Mouse (Mus musculus) gastrocnemius, postnatal 36 days (tissue): ENCODE data around the gene Zfr. TPM values are rescaled to one million over a fixed set of nuclear protein-coding genes. Genes with fewer than 3 reads are reported as not detected.

Experiments used
- DNase-seq, 2 experiments: peaks; one replicate each; pipeline ENCODE4 v3.0.0; 2022
- intact Hi-C: fragments of 180-260 bp; cut with DNase I; formaldehyde crosslinking; loops from one replicate; pipeline ENCODE4 v1.15.1; 2025
- microRNA-seq, 2 experiments: library from miRNA; unstranded; fragments of <30 nt; microRNA quantifications; one replicate each; pipeline ENCODE4 v1.2.0; 2021
- total RNA-seq, 2 experiments: library from RNA; stranded (reverse); gene quantifications; 2 replicates each; pipeline ENCODE4 v1.2.3; 2021

The Zfr gene
- total RNA-seq, 2 experiments from 2014 or later = 55.6 to 59.3 TPM

DNA sequence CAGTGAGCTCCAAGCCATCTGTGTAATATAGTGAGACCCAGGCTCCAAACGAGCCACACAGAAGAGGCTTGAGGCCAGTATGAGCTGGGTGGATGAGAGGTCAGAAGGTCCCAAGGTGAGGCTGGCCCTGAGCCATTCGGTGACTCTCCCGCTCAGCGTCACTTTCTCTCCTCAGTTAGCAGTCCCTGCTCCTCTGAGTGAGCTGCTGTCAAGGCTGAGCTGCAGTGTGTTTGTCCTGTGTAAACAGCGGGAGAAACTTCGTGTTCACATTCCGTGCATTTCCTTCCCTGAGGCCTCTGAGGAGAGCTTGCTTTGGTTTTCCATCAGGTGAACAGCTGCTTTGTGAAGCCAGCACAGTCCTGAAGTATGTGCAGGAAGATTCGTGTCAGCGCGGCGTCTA, 114.8 kb downstream of the Zfr start:
- intact Hi-C loops = no loop called here
- DNase-seq = no peak

DNA sequence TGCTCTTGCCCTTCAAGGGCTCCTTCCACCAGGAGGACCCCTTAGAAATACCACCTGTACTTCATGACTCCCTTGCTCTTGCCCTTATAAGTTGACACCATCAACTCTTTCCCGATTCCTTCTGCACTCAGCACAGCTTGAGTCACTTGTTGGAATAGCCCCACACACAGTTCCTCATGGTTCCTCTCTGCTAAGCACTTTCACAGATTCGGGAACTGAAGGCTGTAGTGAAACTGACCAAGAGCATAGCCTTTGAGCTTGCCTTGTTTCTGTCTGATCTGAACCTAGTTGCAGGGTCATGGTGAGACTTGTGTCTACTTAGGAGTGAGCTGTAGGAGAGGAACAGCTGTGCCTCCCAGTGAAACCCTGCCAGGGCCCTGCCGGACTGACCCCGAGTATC, 115.4 kb downstream of the Zfr start:
- DNase-seq = no peak
- intact Hi-C loops = no loop called here

Small RNAs within 50 kb of the gene (microRNA-seq; reads per million reads assigned to microRNA genes)
- gene Mir1898 = 0 reads per million in 2 experiments

Other genes with a start within 250 kb of the Zfr start
- gene Npr3, start 210.5 kb upstream of the Zfr start, total RNA-seq = 10 to 100 TPM in 1 of 2 experiments, 1 to 10 TPM in 1; 4.8 to 14.5 TPM
- gene Sub1, start 120.8 kb upstream of the Zfr start, total RNA-seq = 10 to 100 TPM; 74.9 to 81.2 TPM
- gene Mtmr12, start 87.2 kb downstream of the Zfr start, total RNA-seq = 1 to 10 TPM; 3.1 to 3.7 TPM
- gene Golph3, start 203.6 kb downstream of the Zfr start, total RNA-seq = 10 to 100 TPM; 69.0 to 74.6 TPM
- gene 1810049J17Rik, start 204.1 kb downstream of the Zfr start, total RNA-seq = not detected